Mouse (Mus musculus): ENCODE measurements around the gene Scgb2b12.
"Not testable (repeated sequence)": the region's sequence is repeated elsewhere in the genome, so short reads cannot be mapped to it uniquely, and the experiment has no call there.

Scgb2b12 gene

DNA sequence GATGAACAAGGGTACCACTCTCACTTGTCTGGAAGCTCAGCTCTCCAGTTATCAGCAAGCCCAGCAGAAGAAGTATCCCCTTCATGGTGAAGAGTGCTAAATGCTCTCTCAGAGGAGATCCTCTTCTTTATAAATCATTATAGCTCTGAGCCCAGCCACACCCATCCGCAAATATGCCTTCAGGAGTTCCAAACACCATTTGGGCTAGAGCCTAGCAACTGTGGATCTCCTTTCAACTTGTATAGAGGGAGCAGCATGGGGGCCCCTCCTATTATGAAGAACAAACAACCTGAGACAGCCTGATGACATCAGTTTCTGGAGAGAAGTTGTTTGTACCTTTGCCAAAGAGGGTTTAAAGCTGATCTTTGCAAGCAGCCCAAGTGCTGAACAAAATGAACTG lies at the start of gene Scgb2b12:
Gene Scgb2b12 (minus strand): TSS at position 101 of the 400 bp plus-strand sequence.
- DNase-seq, result not testable (repeated sequence)

GRCm38 (mm10) chr7:32333882-32334281 lies 6.8 kb upstream of the Scgb2b12 start, which contains the start of gene Scgb1b12:
TSS of gene Scgb1b12 (plus strand) at chr7:32334182.
- DNase-seq, result not testable (repeated sequence)

Measured in lung, postnatal 10 days (tissue).